Mouse (Mus musculus): ENCODE data around the gene Cops3. TPM values are rescaled to one million over a fixed set of nuclear protein-coding genes. Genes with fewer than 3 reads are reported as not detected.

The Cops3 gene
- total RNA-seq (2023), result 87.0 to 108 TPM (median 102 TPM) in 4 replicates

DNA sequence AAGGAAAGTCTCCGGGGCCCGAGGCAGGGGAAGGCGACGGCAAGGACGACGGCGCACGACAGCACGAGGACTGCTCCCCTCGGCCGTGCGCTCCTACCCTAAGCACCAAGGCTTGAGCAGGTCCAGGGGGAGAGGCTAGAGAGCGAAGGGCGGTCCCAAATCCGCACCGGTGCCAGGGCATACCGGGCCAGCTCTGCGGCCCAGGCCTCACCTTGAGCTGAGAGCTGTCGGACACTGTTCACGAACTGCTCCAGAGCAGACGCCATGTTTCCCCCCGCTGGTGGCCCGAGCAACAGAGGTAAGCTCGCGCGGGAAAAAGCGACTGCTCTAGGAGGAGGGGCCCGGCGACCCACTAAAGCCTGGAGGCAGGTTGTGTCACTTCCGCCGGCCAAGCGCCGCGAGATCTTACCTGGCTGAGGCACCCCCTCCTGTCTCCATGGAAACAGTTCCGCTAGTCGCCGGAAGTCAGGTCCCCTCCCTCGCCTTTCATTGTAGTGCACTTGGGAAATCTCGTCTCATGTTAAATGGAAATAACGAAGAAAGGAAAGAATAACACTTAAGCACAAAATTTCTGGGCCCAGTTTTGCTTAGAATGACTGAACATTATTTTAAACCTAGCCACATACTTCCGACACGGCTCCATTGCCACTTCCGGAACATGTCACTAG lies at the start of gene Cops3:
TSS of gene Cops3 (minus strand) at position 380 of the 668 bp plus-strand sequence.

DNA sequence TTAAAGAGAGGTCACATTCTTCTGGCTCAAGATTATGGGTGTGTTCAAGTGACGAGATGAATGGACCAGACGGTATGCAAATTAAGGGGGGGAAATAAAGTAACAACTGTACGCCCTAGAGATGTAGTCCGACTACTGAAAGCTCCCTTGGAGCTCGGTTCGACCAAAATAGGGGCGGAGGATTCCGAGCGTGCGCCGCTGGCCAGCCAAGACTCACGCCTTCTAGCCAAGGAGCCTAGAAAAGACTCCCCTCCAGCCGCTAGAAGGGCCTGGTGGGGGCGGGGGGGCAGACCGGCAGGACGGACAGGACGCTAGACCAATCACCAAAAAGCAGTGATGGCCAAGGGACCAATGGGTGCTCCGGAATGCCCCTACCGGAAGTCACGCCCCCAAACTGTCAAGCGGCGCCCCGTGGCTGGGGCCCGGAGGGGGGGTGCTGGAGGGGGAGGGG lies 605 bp downstream of the Cops3 start, which contains the start of gene Nt5m:
TSS of gene Nt5m (plus strand) at position 440 of the 451 bp plus-strand sequence.

DNA sequence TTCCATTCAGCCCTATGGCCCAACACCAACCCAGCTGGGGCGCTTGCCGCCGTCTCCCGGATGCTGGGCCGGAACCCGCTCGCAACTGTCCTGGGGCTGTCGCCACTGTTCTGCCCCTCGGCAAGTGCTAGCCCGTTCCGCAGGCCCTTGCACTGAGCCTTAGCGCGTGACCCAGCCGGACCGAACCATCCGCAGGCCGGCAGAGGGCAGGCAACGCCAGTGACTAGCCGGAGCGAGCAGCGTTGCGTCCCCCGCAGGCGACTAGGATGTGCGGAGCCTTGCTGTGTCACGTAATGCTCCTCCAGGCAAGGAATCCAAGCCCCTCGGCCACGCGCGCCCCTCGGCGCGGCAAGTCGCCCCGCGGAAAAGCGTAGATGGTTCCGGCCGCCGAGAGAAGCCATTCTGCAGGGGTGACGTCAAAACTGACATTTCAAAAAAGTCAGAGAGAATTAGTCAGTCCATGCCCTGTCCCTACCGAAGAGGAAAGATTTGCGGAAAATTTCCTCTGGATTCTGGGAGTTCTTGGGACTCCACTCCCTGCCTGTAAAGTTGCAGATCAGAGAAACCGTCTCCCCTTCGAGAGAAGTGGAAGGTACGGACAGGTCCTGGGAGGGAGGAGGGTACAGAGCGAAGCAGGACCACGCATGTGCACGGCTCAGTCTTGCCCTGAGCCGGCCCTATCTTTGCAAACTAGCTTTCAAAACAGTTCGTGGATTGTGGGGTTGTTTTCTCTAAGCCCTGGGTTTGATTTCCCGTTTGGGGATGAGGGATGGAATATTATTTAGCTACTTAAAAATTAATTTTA lies 29.8 kb downstream of the Cops3 start, which contains the start of gene Flcn:
TSS of gene Flcn (minus strand) at position 347 of the 805 bp plus-strand sequence.

DNA sequence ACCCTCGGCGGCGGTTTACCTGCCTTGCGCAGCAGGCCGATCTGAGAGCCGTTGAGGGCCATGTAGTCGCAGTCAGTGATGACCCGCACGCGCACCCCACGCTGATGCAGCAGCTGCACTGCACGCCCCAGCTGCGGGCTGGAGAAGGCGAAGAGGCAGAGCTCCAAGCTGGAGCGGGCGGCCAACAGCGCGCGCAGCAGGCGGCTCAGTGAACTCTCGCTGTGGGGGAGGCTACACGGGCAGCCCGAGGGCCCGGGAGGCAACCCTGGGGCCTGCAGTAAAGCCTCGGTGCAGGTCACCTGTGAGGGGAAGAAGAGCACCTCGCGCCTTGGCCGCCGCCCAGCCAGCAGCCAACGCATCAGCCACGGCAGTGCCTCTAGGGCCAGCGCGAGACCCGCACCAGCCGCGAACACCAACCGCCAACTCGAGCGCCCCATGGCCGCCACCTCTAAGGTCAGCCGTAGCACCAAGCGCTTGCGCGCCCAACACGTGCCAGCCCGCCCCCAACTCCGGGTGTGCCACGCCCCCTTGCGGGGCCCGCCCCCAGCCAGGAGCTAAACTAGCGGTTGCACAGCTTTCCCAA lies 52.3 kb downstream of the Cops3 start, which contains the start of gene Pld6:
TSS of gene Pld6 (minus strand) at position 447 of the 583 bp plus-strand sequence.

Other genes with a start within 250 kb of the Cops3 start
- gene Olfr223, start 246.5 kb downstream of the Cops3 start, total RNA-seq (2023), result not detected in 4 replicates
- 82.5 to 102 TPM (median 85.8 TPM) in 4 replicates for gene Mprip, start 178.5 kb downstream of the Cops3 start, total RNA-seq (2023)
- gene Pld6, start 52.2 kb downstream of the Cops3 start, total RNA-seq (2023), result 0.41 to 1.1 TPM (median 0.46 TPM) in 3 of 4 replicates, not detected in the other
- gene Flcn, start 29.8 kb downstream of the Cops3 start, total RNA-seq (2023), result 122 to 136 TPM (median 128 TPM) in 4 replicates
- gene Nt5m, start 391 bp downstream of the Cops3 start, total RNA-seq (2023), result 7.2 to 11.7 TPM (median 10.5 TPM) in 4 replicates
- gene Med9, start 108.4 kb upstream of the Cops3 start, total RNA-seq (2023), result 8.5 to 10.8 TPM (median 9.2 TPM) in 4 replicates
- 10.8 to 13.2 TPM (median 12.4 TPM) in 4 replicates for gene Rasd1, start 125.1 kb upstream of the Cops3 start, total RNA-seq (2023)
- gene Pemt, start 206.7 kb upstream of the Cops3 start, total RNA-seq (2023), result 0.80 to 1.2 TPM in 2 of 4 replicates, not detected in the others